Mouse (Mus musculus) kidney, adult 2 months (tissue): ENCODE measurements around the gene AI854703.

Experiments used
- CTCF ChIP-seq: fragments of 200-500 bp; conservative IDR thresholded peaks from 2 replicates; pipeline ENCODE4 v1.5.1; 2011; ENCODE audit warnings: low read depth, mild to moderate bottlenecking, control low read depth, low read length, moderate library complexity, mixed read lengths; ENCODE audit not compliant: insufficient read depth, insufficient read length
- POLR2A ChIP-seq: fragments of 200-500 bp; IDR thresholded peaks from one replicate; pipeline ENCODE4 v1.6.1; 2011; ENCODE audit warnings: low read depth, low read length, control low read depth

- TF ChIP-seq POLR2A (no peak), CTCF (no peak)
Measured at GRCm38 (mm10) chr6:48578736-48579135, 47.8 kb upstream of the AI854703 start.
